Mouse (Mus musculus) stomach, embryonic 16.5 days (tissue): ENCODE results near the gene Lrfn3. TPM values are rescaled to one million over a fixed set of nuclear protein-coding genes. Genes with fewer than 3 reads are reported as not detected.

ENCODE experiments used
- ATAC-seq: fragments of 200-750 bp; cut with Nextera tagmentation; 2 replicates; pipeline ENCODE4 v1.8.0; 2017; ENCODE audit warnings: moderate number of reproducible peaks, moderate TSS enrichment; ENCODE audit not compliant: insufficient read depth, low FRiP score
- H3K27ac ChIP-seq: fragments of 300-500 bp; sonication (generic); 2 replicates; pipeline ENCODE4 v1.5.1; 2014; ENCODE audit warnings: low read length
- H3K27me3 ChIP-seq: fragments of 300-500 bp; sonication (generic); 2 replicates; pipeline ENCODE4 v1.6.1; 2014; ENCODE audit warnings: low read length, control low read depth, mixed read lengths; ENCODE audit not compliant: control insufficient read depth, insufficient read depth
- H3K36me3 ChIP-seq: fragments of 300-500 bp; sonication (generic); 2 replicates; pipeline ENCODE4 v1.6.1; 2014; ENCODE audit warnings: low read length; ENCODE audit not compliant: control insufficient read depth, insufficient read depth
- H3K4me1 ChIP-seq: fragments of 300-500 bp; sonication (generic); 2 replicates; pipeline ENCODE4 v1.6.1; 2014; ENCODE audit warnings: low read length, control low read depth, mixed read lengths; ENCODE audit not compliant: control insufficient read depth, insufficient read depth
- H3K4me2 ChIP-seq: fragments of 300-500 bp; sonication (generic); 2 replicates; pipeline ENCODE4 v1.6.1; 2014; ENCODE audit warnings: low read depth, low read length, mixed read lengths
- H3K4me3 ChIP-seq: fragments of 300-500 bp; sonication (generic); replicated peaks from 2 replicates; pipeline ENCODE4 v1.5.1; 2014; ENCODE audit warnings: mild to moderate bottlenecking, low read length
- H3K9ac ChIP-seq: fragments of 300-500 bp; sonication (generic); 2 replicates; pipeline ENCODE4 v1.6.1; 2014; ENCODE audit warnings: low read length
- H3K9me3 ChIP-seq: fragments of 300-500 bp; sonication (generic); replicated peaks from 2 replicates; pipeline ENCODE4 v1.6.1; 2016; ENCODE audit warnings: low read length, control low read depth; ENCODE audit not compliant: control insufficient read depth
- WGBS: fragments of 180-500 bp; shearing (Covaris S2); extraction: QIAGEN DNeasy Blood & Tissue Kit; methylation state at CpG from one replicate; pipeline ENCODE4 v1.1.7; 2014; 5-methylcytosine and 5-hydroxymethylcytosine counted together
- polyA plus RNA-seq: library from polyadenylated mRNA; unstranded; fragments of >200 nt; fragmentation: Nextera tagmentation; extraction: Ambion mirVana; gene quantifications from 2 replicates; pipeline ENCODE4 v1.2.1, GENCODE M21; 2015

The Lrfn3 gene
- polyA plus RNA-seq, 1 experiment from 2014 or later, result 4.0 TPM

- H3K4me1 ChIP-seq, result no peaks in the 10 kb centered on the region
- no peaks in the 10 kb centered on the region for H3K9me3 ChIP-seq
- ATAC-seq, result 0 out of 2 replicates have a peak, but pooled peaks have one; percentile 33
- 57% methylated on average over 4 of the region's 4 CpGs for WGBS
- H3K36me3 ChIP-seq, result no peaks in the 10 kb centered on the region
- H3K4me3 ChIP-seq, result no peak overlapping the region
- no peak overlapping the region for H3K27ac ChIP-seq
- H3K27me3 ChIP-seq, result no peaks in the 10 kb centered on the region
- no peak overlapping the region for H3K4me2 ChIP-seq
- H3K9ac ChIP-seq, result no peak overlapping the region
Measured at GRCm38 (mm10) chr7:30392746-30393520, 30.4 kb upstream of the Lrfn3 start.

DNA sequence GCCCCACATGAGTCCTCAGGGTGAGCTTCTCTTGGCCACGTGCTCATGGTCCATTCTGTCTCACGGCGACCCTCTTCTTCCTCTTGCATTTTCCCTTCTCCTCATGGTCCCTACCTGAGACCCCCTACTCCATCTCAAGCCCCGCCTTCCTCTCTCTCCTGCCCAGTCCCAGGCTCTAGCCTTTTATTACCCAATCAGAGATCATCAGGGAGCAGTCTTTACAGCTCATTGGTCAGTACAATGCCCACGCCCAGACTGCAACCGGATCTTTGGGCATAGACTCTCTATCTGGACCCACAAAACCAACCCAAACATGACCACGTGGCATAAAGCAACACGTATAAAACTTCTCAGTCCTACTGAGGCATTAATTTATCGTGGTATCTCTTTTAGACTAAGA lies 21.5 kb upstream of the Lrfn3 start:
- Histone ChIP-seq H3K36me3 (no peaks in the 10 kb centered on the region), H3K27me3 (no peaks in the 10 kb centered on the region), H3K4me3 (no peak overlapping the region), H3K27ac (no peak overlapping the region), H3K9me3 (no peaks in the 10 kb centered on the region), H3K4me1 (no peaks in the 10 kb centered on the region), H3K9ac (no peak overlapping the region), H3K4me2 (no peak overlapping the region)
- ATAC-seq, result no peak
- whole genome bisulfite sequencing, result 81% methylated on average over 9 of the region's 9 CpGs

DNA sequence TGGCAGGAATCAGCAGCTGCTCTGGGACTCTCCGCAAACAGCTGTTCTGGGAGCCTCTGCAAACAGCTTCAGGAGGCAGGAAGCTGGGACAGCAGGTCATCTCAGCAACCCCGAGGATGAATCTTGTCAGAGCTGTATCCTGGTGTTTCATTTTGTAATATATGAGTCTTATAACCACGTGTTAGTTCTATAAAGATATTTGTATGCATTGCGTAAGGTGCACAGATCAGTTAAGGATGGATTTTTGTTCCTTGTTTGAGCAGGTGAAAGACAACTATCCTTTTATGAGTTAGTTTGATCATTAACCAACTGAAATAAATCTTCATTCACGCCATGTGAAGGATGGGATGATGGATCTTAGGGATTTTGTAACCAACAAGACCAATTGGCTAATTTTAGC lies 17.5 kb upstream of the Lrfn3 start:
- WGBS, result 48% methylated on average over 5 of the region's 5 CpGs
- Histone ChIP-seq H3K36me3 (no peaks in the 10 kb centered on the region), H3K4me1 (peaks cover 4% of the 10 kb centered on the region; the same call in 1 of the 2 replicates), H3K9ac (no peak overlapping the region), H3K27ac (no peak overlapping the region), H3K4me3 (no peak overlapping the region), H3K9me3 (no peaks in the 10 kb centered on the region), H3K27me3 (no peaks in the 10 kb centered on the region), H3K4me2 (no peak overlapping the region)
- ATAC-seq, result no peak

- Histone ChIP-seq H3K4me2 (peak overlapping the region; percentile 70), H3K9ac (peak overlapping the region; percentile 80), H3K27ac (0 out of 2 replicates have a peak overlapping the region, but pooled peaks have one; percentile 34), H3K9me3 (no peaks in the 10 kb centered on the region), H3K36me3 (no peaks in the 10 kb centered on the region), H3K4me3 (peak overlapping the region; percentile 60), H3K4me1 (peaks cover 4% of the 10 kb centered on the region), H3K27me3 (no peaks in the 10 kb centered on the region)
- ATAC-seq, result peak; percentile 99
- WGBS, result under 1% methylated on average over 21 of the region's 21 CpGs
Measured at GRCm38 (mm10) chr7:30373501-30373962, 11.0 kb upstream of the Lrfn3 start.

DNA sequence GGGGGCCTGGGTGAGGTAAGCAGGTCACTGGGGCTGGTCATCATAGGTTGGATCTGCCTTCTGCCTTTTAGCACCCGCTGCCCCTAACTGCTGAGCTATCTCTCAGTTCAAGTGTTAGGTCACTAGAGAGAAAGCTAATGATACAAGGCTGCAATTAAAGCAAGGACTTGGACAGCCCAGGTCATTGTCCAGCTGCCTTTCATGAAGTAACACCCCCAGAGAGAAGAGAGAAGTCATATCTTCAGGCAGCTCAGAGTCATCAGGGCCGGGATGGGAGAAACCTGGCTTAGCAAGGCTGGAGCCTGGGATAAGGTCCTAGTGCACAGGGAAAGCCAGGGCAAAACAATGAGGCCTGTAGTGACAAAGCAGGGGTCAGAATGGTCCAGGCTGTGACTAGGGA lies 4.9 kb upstream of the Lrfn3 start:
- Histone ChIP-seq H3K4me3 (no peak overlapping the region), H3K4me2 (no peak overlapping the region), H3K9ac (no peak overlapping the region), H3K4me1 (peaks cover 5% of the 10 kb centered on the region), H3K9me3 (no peaks in the 10 kb centered on the region), H3K27ac (no peak overlapping the region), H3K27me3 (no peaks in the 10 kb centered on the region), H3K36me3 (no peaks in the 10 kb centered on the region)
- WGBS, result 60% methylated on average over 2 of the region's 2 CpGs
- no peak for ATAC-seq

- H3K9me3 ChIP-seq, result no peaks in the 10 kb centered on the region
- peak overlapping the region; percentile 83 for H3K4me2 ChIP-seq
- H3K27me3 ChIP-seq, result no peaks in the 10 kb centered on the region
- WGBS, result 51% methylated on average over 6 of the region's 6 CpGs
- no peak overlapping the region for H3K27ac ChIP-seq
- no peak for ATAC-seq
- peak overlapping the region; percentile 58 for H3K4me3 ChIP-seq
- peak overlapping the region; percentile 80 for H3K9ac ChIP-seq
- no peaks in the 10 kb centered on the region for H3K36me3 ChIP-seq
- H3K4me1 ChIP-seq, result peaks cover 21% of the 10 kb centered on the region
Measured at GRCm38 (mm10) chr7:30363344-30363738, 769 bp upstream of the Lrfn3 start.

DNA sequence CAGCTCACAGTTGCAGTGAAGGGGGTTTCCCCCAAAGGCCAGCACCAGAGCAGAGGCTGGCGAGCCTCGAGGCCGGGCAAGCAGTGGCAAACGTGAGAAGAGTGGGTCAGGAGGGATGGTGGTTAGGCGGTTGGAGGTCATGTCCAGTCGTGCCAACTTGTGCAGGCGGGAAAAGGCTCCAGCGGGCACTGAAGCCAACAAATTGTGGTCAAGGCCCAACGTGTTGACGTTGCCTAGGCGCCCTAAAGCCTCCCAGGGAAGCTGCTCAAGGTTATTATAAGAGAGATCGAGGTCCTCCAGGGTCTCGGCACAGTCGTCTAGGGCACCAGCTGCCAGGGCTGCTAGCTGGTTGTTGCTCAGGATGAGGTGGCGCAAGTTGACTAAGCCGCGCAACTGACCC lies 2.5 kb downstream of the Lrfn3 start:
- Histone ChIP-seq H3K9me3 (no peaks in the 10 kb centered on the region), H3K4me3 (peak overlapping the region; percentile 34), H3K27ac (peak overlapping the region; percentile 90), H3K27me3 (no peaks in the 10 kb centered on the region), H3K36me3 (no peaks in the 10 kb centered on the region), H3K9ac (peak overlapping the region; percentile 60), H3K4me1 (peaks cover 21% of the 10 kb centered on the region), H3K4me2 (peak overlapping the region; percentile 48)
- 81% methylated on average over 17 of the region's 17 CpGs for WGBS
- no peak for ATAC-seq

- Histone ChIP-seq H3K9me3 (no peaks in the 10 kb centered on the region), H3K27ac (peak overlapping the region; percentile 90), H3K36me3 (no peaks in the 10 kb centered on the region), H3K4me2 (peak overlapping the region; percentile 48), H3K4me3 (peak overlapping the region; percentile 34), H3K9ac (peak overlapping the region; percentile 60), H3K27me3 (no peaks in the 10 kb centered on the region), H3K4me1 (peaks cover 21% of the 10 kb centered on the region)
- ATAC-seq, result no peak
- WGBS, result 57% methylated on average over 31 of the region's 31 CpGs
Measured at GRCm38 (mm10) chr7:30359276-30359865, 3.2 kb downstream of the Lrfn3 start.
